Mouse (Mus musculus): ENCODE results near the gene Pgbd1. TPM values are rescaled to one million over a fixed set of nuclear protein-coding genes. Genes with fewer than 3 reads are reported as not detected.
"Not testable (repeated sequence)": the region's sequence is repeated elsewhere in the genome, so short reads cannot be mapped to it uniquely, and the experiment has no call there.

Gene Pgbd1
- polyA plus RNA-seq (2015; fragmentation: Nextera tagmentation; extraction: Ambion mirVana) = 4.6 and 4.8 TPM in 2 replicates

- Histone ChIP-seq H3K36me3 (ENCODE audit: control insufficient read depth, insufficient read depth, low read length) (peaks cover 14% of the 10 kb centered on the region), H3K4me2 (ENCODE audit: low read length) (peak within 1 kb of the TSS; percentile 75), H3K9ac (ENCODE audit: low read depth, low read length) (peak within 1 kb of the TSS; percentile 73), H3K9me3 (replicated peaks; ENCODE audit: control insufficient read depth, low read length, poor library complexity, severe bottlenecking) (no peaks in the 10 kb centered on the region), H3K27me3 (ENCODE audit: control insufficient read depth, insufficient read depth, low read depth, low read length) (no peaks in the 10 kb centered on the region), H3K4me3 (ENCODE audit: low read depth, low read length) (peak within 1 kb of the TSS; percentile 51), H3K27ac (ENCODE audit: low read length) (peak within 1 kb of the TSS; percentile 85), H3K4me1 (ENCODE audit: control insufficient read depth, insufficient read depth, low read length) (peaks cover 13% of the 10 kb centered on the region)
- WGBS = under 1% methylated on average over 32 of the region's 32 CpGs
- ATAC-seq = peak; percentile 99
Observed at GRCm38 (mm10) chr13:21440503-21441206, at the start of gene Pgbd1. TSS of gene Pgbd1 (minus strand) at chr13:21441058.

GRCm38 (mm10) chr13:21486881-21487280 is 46.0 kb upstream of the Pgbd1 start:
- H3K9me3 ChIP-seq (replicated peaks; ENCODE audit: control insufficient read depth, low read length, poor library complexity, severe bottlenecking) = peaks cover 2% of the 10 kb centered on the region; the same call in 1 of the 2 replicates
- peaks cover 29% of the 10 kb centered on the region for H3K36me3 ChIP-seq (ENCODE audit: control insufficient read depth, insufficient read depth, low read length)
- H3K4me1 ChIP-seq (ENCODE audit: control insufficient read depth, insufficient read depth, low read length) = no peaks in the 10 kb centered on the region
- no peak for ATAC-seq
- H3K9ac ChIP-seq (ENCODE audit: low read depth, low read length) = no peak overlapping the region
- H3K4me2 ChIP-seq (ENCODE audit: low read length) = no peak overlapping the region
- H3K27ac ChIP-seq (ENCODE audit: low read length) = no peak overlapping the region
- no peaks in the 10 kb centered on the region for H3K27me3 ChIP-seq (ENCODE audit: control insufficient read depth, insufficient read depth, low read depth, low read length)
- H3K4me3 ChIP-seq (ENCODE audit: low read depth, low read length) = no peak overlapping the region
- WGBS = 93% methylated on average over 1 of the region's 1 CpGs

- not testable (repeated sequence) for H3K9me3 ChIP-seq (replicated peaks; ENCODE audit: control insufficient read depth, low read length, poor library complexity, severe bottlenecking); H3K27me3 ChIP-seq (ENCODE audit: control insufficient read depth, insufficient read depth, low read depth, low read length); H3K36me3 ChIP-seq (ENCODE audit: control insufficient read depth, insufficient read depth, low read length)
- Histone ChIP-seq H3K4me1 (ENCODE audit: control insufficient read depth, insufficient read depth, low read length) (peaks cover 10% of the 10 kb centered on the region; the same call in 1 of the 2 replicates), H3K4me2 (ENCODE audit: low read length) (peak within 1 kb of the TSS; percentile 75), H3K4me3 (ENCODE audit: low read depth, low read length) (peak within 1 kb of the TSS; percentile 71), H3K9ac (ENCODE audit: low read depth, low read length) (peak within 1 kb of the TSS; percentile 78), H3K27ac (ENCODE audit: low read length) (peak within 1 kb of the TSS; percentile 86)
- peak; percentile 94 for ATAC-seq
- WGBS = 3% methylated on average over 26 of the region's 31 CpGs
Observed at GRCm38 (mm10) chr13:21478759-21479670, 38.2 kb upstream of the Pgbd1 start, which contains the start of the genes Zkscan4 and Gm10065. TSS of gene Zkscan4 (plus strand) at chr13:21478907. TSS of gene Gm10065 (minus strand) at chr13:21479441.

GRCm38 (mm10) chr13:21472427-21472826 is 31.6 kb upstream of the Pgbd1 start:
- Histone ChIP-seq H3K9me3 (replicated peaks; ENCODE audit: control insufficient read depth, low read length, poor library complexity, severe bottlenecking) (no peaks in the 10 kb centered on the region), H3K27ac (ENCODE audit: low read length) (no peak overlapping the region), H3K4me1 (ENCODE audit: control insufficient read depth, insufficient read depth, low read length) (peaks cover 5% of the 10 kb centered on the region; the same call in 1 of the 2 replicates), H3K4me3 (ENCODE audit: low read depth, low read length) (no peak overlapping the region), H3K9ac (ENCODE audit: low read depth, low read length) (no peak overlapping the region), H3K4me2 (ENCODE audit: low read length) (no peak overlapping the region), H3K27me3 (ENCODE audit: control insufficient read depth, insufficient read depth, low read depth, low read length) (peaks cover 3% of the 10 kb centered on the region; the same call in 1 of the 2 replicates), H3K36me3 (ENCODE audit: control insufficient read depth, insufficient read depth, low read length) (no peaks in the 10 kb centered on the region)
- ATAC-seq = no peak
- 19% methylated on average over 4 of the region's 4 CpGs for WGBS

- H3K36me3 ChIP-seq (ENCODE audit: control insufficient read depth, insufficient read depth, low read length) = no peaks in the 10 kb centered on the region
- no peak overlapping the region for H3K27ac ChIP-seq (ENCODE audit: low read length)
- peaks cover 5% of the 10 kb centered on the region; the same call in 1 of the 2 replicates for H3K27me3 ChIP-seq (ENCODE audit: control insufficient read depth, insufficient read depth, low read depth, low read length)
- no peak overlapping the region for H3K4me3 ChIP-seq (ENCODE audit: low read depth, low read length)
- no peak for ATAC-seq
- H3K9me3 ChIP-seq (replicated peaks; ENCODE audit: control insufficient read depth, low read length, poor library complexity, severe bottlenecking) = no peaks in the 10 kb centered on the region
- H3K4me1 ChIP-seq (ENCODE audit: control insufficient read depth, insufficient read depth, low read length) = peaks cover 5% of the 10 kb centered on the region; the same call in 1 of the 2 replicates
- 14% methylated on average over 9 of the region's 9 CpGs for WGBS
- H3K9ac ChIP-seq (ENCODE audit: low read depth, low read length) = 0 out of 2 replicates have a peak overlapping the region, but pooled peaks have one; percentile 21
- peak overlapping the region; percentile 89 for H3K4me2 ChIP-seq (ENCODE audit: low read length)
Observed at GRCm38 (mm10) chr13:21469097-21469496, 28.2 kb upstream of the Pgbd1 start.

GRCm38 (mm10) chr13:21468061-21469019 is 27.5 kb upstream of the Pgbd1 start, which contains the start of gene Nkapl:
TSS of gene Nkapl (minus strand) at chr13:21468509.
- no peaks in the 10 kb centered on the region for H3K36me3 ChIP-seq (ENCODE audit: control insufficient read depth, insufficient read depth, low read length)
- peak within 1 kb of the TSS; percentile 86 for H3K9ac ChIP-seq (ENCODE audit: low read depth, low read length)
- H3K4me3 ChIP-seq (ENCODE audit: low read depth, low read length) = peak within 1 kb of the TSS; percentile 54
- ATAC-seq = peak; percentile 100
- peak within 1 kb of the TSS; percentile 89 for H3K4me2 ChIP-seq (ENCODE audit: low read length)
- peaks cover 5% of the 10 kb centered on the region; the same call in 1 of the 2 replicates for H3K4me1 ChIP-seq (ENCODE audit: control insufficient read depth, insufficient read depth, low read length)
- peaks cover 5% of the 10 kb centered on the region; the same call in 1 of the 2 replicates for H3K27me3 ChIP-seq (ENCODE audit: control insufficient read depth, insufficient read depth, low read depth, low read length)
- peak within 1 kb of the TSS; percentile 76 for H3K27ac ChIP-seq (ENCODE audit: low read length)
- H3K9me3 ChIP-seq (replicated peaks; ENCODE audit: control insufficient read depth, low read length, poor library complexity, severe bottlenecking) = no peaks in the 10 kb centered on the region
- under 1% methylated on average over 54 of the region's 54 CpGs for WGBS

- H3K4me3 ChIP-seq (ENCODE audit: low read depth, low read length) = no peak overlapping the region
- no peak overlapping the region for H3K27ac ChIP-seq (ENCODE audit: low read length)
- H3K36me3 ChIP-seq (ENCODE audit: control insufficient read depth, insufficient read depth, low read length) = no peaks in the 10 kb centered on the region
- no peak for ATAC-seq
- no peak overlapping the region for H3K9ac ChIP-seq (ENCODE audit: low read depth, low read length)
- no peaks in the 10 kb centered on the region for H3K9me3 ChIP-seq (replicated peaks; ENCODE audit: control insufficient read depth, low read length, poor library complexity, severe bottlenecking)
- 88% methylated on average over 10 of the region's 10 CpGs for WGBS
- H3K4me2 ChIP-seq (ENCODE audit: low read length) = no peak overlapping the region
- H3K4me1 ChIP-seq (ENCODE audit: control insufficient read depth, insufficient read depth, low read length) = peaks cover 5% of the 10 kb centered on the region; the same call in 1 of the 2 replicates
- H3K27me3 ChIP-seq (ENCODE audit: control insufficient read depth, insufficient read depth, low read depth, low read length) = peaks cover 5% of the 10 kb centered on the region; the same call in 1 of the 2 replicates
Observed at GRCm38 (mm10) chr13:21467336-21467735, 26.5 kb upstream of the Pgbd1 start.

- WGBS = 60% methylated on average over 9 of the region's 9 CpGs
- not testable (repeated sequence) for H3K9me3 ChIP-seq (replicated peaks; ENCODE audit: control insufficient read depth, low read length, poor library complexity, severe bottlenecking); H3K4me3 ChIP-seq (ENCODE audit: low read depth, low read length); H3K27ac ChIP-seq (ENCODE audit: low read length); H3K27me3 ChIP-seq (ENCODE audit: control insufficient read depth, insufficient read depth, low read depth, low read length); H3K9ac ChIP-seq (ENCODE audit: low read depth, low read length); H3K36me3 ChIP-seq (ENCODE audit: control insufficient read depth, insufficient read depth, low read length); H3K4me1 ChIP-seq (ENCODE audit: control insufficient read depth, insufficient read depth, low read length); ATAC-seq; H3K4me2 ChIP-seq (ENCODE audit: low read length)
Observed at GRCm38 (mm10) chr13:21462516-21462915, 21.7 kb upstream of the Pgbd1 start.

All from midbrain, embryonic 16.5 days (tissue).